Mouse (Mus musculus) embryonic facial prominence, embryonic 12.5 days (tissue): ENCODE results near the gene Myh9. TPM values are rescaled to one million over a fixed set of nuclear protein-coding genes. Genes with fewer than 3 reads are reported as not detected.

Source experiments
- ATAC-seq: fragments of 200-750 bp; cut with Nextera tagmentation; 2 replicates; pipeline ENCODE4 v1.8.0; 2017; ENCODE audit not compliant: insufficient number of reproducible peaks, insufficient read depth, low FRiP score, low TSS enrichment
- H3K27ac ChIP-seq: fragments of 300-500 bp; sonication (generic); 2 replicates; pipeline ENCODE4 v1.5.1; 2016; ENCODE audit warnings: mild to moderate bottlenecking
- H3K27me3 ChIP-seq: fragments of 300-500 bp; sonication (generic); 2 replicates; pipeline ENCODE4 v1.6.1; 2016; ENCODE audit warnings: mild to moderate bottlenecking, moderate library complexity
- H3K36me3 ChIP-seq: fragments of 300-500 bp; sonication (generic); 2 replicates; pipeline ENCODE4 v1.6.1; 2016; ENCODE audit warnings: mild to moderate bottlenecking
- H3K4me1 ChIP-seq: fragments of 300-500 bp; sonication (generic); 2 replicates; pipeline ENCODE4 v1.6.1; 2016
- H3K4me2 ChIP-seq: fragments of 300-500 bp; sonication (generic); replicated peaks from 2 replicates; pipeline ENCODE4 v1.6.1; 2016; ENCODE audit warnings: mild to moderate bottlenecking, moderate library complexity
- H3K4me3 ChIP-seq: fragments of 300-500 bp; sonication (generic); 2 replicates; pipeline ENCODE4 v1.5.1; 2016; ENCODE audit warnings: mild to moderate bottlenecking
- H3K9ac ChIP-seq: fragments of 300-500 bp; sonication (generic); 2 replicates; pipeline ENCODE4 v1.6.1; 2016; ENCODE audit warnings: mild to moderate bottlenecking, moderate library complexity
- H3K9me3 ChIP-seq: fragments of 300-500 bp; sonication (generic); 2 replicates; pipeline ENCODE4 v1.6.1; 2016; ENCODE audit warnings: mild to moderate bottlenecking, moderate library complexity
- WGBS: fragments of 180-500 bp; shearing (Covaris S2); methylation state at CpG from one replicate; pipeline ENCODE4 v1.1.7; 2016; 5-methylcytosine and 5-hydroxymethylcytosine counted together
- polyA plus RNA-seq: library from polyadenylated mRNA; unstranded; fragments of >200 nt; fragmentation: Nextera tagmentation; extraction: Ambion mirVana; gene quantifications from 2 replicates; pipeline ENCODE4 v1.2.1, GENCODE M21; 2016

The Myh9 gene
- polyA plus RNA-seq, 1 experiment from 2014 or later, result 37.3 TPM

DNA sequence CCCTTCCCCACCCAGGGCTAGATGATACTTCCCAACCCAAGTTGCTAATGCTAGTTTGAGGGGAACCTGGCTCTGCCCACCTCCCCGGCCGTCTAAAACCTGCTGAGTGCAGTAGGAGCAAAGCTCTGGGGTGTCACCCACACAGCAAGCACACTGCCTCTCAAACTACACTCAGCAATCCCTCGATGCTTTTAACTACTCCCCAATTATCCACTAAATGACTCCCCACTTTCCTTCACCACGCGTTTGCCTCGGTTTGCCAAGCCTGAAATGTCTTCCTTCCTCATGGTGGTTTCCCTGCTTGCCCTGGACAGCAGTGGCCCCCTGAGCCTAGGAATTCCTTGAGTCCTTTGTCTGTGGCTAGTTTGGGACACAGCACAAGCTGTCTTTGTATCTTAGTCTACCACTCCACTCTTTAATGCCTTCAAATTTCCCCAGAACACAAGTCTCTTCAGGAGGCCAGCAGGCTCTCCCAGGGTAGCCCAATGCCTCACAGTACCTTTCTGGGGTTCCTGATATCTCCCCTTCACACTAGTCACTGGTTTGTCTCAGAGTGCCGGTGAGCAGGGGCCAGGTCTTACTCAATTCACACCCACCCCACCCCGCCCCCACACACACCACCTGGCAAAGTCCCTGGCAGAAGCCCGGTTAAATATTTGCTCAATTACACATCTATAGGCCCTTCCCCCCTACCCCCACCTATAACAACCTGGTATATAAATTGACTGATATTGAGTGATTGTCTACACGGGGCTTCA, 2.3 kb downstream of the Myh9 start:
- Histone ChIP-seq H3K9ac (peak overlapping the region; percentile 85), H3K4me3 (peak overlapping the region; percentile 91), H3K9me3 (no peaks in the 10 kb centered on the region), H3K4me2 (peak overlapping the region; percentile 94), H3K27ac (peak overlapping the region; percentile 70; the same call in 1 of the 2 replicates), H3K4me1 (peaks cover 43% of the 10 kb centered on the region), H3K27me3 (no peaks in the 10 kb centered on the region), H3K36me3 (no peaks in the 10 kb centered on the region)
- ATAC-seq, result no peak
- WGBS, result 13% methylated on average over 10 of the region's 10 CpGs

DNA sequence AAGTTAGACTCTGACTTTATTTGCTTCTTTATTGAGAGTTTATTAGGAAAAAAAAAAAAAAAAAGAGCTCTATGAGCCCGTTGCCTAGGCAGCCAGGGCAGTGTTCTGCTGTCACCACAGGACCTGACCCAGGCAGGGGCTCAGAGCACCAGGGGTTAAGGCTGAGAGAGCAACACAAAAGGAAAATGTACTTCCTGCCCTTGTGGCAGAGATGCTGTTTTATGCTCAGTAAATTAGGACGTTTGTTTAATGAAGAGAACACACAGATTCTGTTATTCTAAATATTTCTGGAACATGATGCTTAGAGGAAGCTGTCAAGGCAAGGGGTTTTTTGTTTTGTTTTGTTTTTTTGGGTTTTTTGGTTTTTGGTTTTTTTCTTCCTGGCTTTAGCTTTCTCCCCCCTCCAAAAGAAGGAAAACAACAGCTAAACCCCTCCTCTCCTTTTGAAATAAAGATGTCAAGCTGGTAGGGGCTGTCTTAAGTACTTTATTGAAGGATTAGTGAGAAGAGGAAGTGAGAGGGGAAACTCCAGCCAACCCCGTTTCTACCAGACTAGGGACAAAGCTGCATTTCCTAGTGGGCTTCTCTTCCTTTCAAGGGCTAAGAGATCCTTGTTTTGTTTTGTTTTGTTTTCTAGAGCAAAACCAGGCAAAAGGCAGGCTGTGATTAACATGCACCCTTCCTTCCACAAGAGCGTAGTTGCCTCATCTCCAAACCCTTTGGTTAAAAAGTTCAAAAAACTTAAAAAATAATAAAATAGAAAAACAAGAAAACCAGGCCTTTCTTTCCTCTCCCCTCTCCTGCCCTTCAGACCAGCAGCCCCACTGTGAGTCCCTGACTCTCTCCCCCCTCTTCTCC, 3.2 kb downstream of the Myh9 start:
- H3K9ac ChIP-seq, result no peak overlapping the region
- H3K4me2 ChIP-seq, result peak overlapping the region; percentile 94
- WGBS, result 28% methylated on average over 4 of the region's 4 CpGs
- ATAC-seq, result no peak
- no peaks in the 10 kb centered on the region for H3K9me3 ChIP-seq
- H3K36me3 ChIP-seq, result no peaks in the 10 kb centered on the region
- H3K4me1 ChIP-seq, result peaks cover 43% of the 10 kb centered on the region
- H3K4me3 ChIP-seq, result 0 out of 2 replicates have a peak overlapping the region, but pooled peaks have one; percentile 91
- no peak overlapping the region for H3K27ac ChIP-seq
- H3K27me3 ChIP-seq, result no peaks in the 10 kb centered on the region

DNA sequence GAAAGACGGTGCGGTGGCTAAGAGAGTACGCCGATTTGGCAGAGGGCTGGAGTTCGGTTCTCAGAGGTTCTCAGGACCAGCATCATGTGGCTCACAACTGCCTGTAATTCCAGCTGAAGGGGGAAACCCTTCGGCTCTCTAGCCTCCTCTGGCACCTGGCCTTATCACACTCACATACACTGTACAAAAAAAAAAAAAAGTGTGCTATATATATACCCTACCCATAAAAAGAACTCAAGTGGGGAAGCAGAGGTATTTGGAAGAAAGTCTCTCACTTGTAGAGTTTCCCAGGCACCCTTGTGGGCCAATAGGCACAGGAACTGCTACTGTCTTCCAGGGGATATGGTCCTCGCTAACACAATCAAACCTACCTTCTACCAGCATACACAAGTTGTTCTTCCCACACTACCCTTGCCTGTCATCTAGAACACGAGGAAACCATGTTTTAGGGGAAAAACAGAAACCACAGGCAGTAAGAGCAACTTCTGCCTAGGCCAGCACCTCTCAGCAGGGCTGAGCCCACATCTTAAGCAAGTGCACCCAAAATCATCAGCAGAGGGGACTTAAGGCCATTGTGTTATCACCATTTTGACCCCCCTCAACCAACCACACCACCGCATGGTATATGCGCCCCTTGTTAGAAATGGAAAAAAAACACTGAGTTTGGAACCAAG, 4.4 kb downstream of the Myh9 start:
- Histone ChIP-seq H3K27me3 (no peaks in the 10 kb centered on the region), H3K4me3 (no peak overlapping the region), H3K4me1 (peaks cover 43% of the 10 kb centered on the region), H3K36me3 (no peaks in the 10 kb centered on the region), H3K9me3 (no peaks in the 10 kb centered on the region), H3K27ac (no peak overlapping the region), H3K9ac (no peak overlapping the region), H3K4me2 (no peak overlapping the region)
- no peak for ATAC-seq
- 58% methylated on average over 10 of the region's 10 CpGs for WGBS

DNA sequence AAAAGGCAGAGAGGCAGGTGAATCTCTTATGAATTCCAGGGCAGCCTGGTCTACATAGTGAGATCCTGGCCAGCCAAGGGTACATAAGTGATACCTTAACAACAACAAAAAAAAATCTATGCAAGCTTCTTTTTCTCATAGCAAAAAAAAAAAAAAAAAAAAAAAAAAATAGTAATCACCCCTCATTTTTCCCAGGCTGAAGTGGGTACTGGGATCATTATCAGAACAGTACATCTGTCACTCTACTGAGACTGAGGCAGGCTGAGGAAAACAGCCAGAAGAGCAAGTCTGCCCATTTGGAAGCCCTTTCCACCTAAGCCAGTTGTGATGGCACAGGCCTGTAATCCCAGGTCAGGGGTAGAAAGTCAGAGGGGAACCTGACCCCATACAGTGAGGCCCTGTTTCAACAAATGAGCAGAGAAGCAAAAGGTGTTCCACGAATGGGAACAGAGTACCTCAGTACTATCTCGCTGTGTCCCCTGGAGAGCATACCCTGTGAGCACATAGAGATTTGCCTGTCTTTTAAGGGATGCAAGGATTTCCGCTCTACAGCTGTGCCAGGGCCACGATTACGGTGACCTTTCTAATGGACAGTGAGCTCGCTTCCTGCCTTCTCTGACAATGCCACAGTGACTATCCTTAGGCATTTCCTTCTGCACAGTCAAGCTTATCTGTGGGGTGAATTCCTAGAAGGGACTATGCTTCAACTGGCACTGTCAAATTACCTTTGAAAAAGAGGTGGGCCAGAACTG, 5.1 kb downstream of the Myh9 start:
- no peak overlapping the region for H3K4me2 ChIP-seq
- ATAC-seq, result no peak
- peaks cover 43% of the 10 kb centered on the region for H3K4me1 ChIP-seq
- WGBS, result 35% methylated on average over 6 of the region's 6 CpGs
- no peaks in the 10 kb centered on the region for H3K27me3 ChIP-seq
- no peak overlapping the region for H3K27ac ChIP-seq
- no peaks in the 10 kb centered on the region for H3K9me3 ChIP-seq
- no peak overlapping the region for H3K4me3 ChIP-seq
- H3K9ac ChIP-seq, result no peak overlapping the region; the same call in 1 of the 2 replicates
- H3K36me3 ChIP-seq, result no peaks in the 10 kb centered on the region

DNA sequence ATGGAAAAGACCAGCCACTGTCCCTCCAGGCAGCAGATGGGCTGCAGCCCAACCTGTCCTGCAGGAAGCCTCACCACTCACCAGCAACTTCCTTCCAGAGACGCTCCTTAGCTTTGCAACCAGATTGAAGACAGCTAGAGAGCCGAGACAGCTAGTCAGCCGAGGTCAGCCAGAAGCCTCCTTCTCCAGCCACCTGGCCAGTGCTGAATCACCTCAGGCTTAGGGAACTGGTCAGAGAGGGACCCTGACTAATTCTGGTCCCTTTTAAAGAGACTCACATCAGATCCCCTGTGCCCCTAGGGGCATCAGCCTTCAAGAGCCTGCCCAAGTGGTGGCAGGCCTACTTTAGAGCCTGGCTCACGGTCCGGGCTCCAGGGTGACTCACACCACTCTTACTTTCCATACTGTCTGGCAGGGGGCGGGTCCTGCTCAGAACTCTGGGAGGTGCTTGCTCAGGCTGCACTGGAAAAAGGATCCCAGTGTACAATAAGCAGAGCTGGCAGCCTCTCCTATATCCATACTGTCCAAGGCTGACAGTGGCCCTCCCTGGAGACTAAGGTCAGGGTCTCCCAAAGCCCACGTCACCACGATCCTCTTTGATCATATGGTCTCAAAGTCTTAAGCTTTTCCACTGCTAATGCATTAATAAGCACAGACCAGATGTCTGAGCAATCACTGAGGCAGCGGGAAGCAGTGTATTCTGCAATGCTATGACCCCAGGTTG, 5.9 kb downstream of the Myh9 start:
- no peaks in the 10 kb centered on the region for H3K9me3 ChIP-seq
- no peaks in the 10 kb centered on the region for H3K36me3 ChIP-seq
- 26% methylated on average over 9 of the region's 9 CpGs for WGBS
- peaks cover 42% of the 10 kb centered on the region for H3K4me1 ChIP-seq
- H3K27me3 ChIP-seq, result no peaks in the 10 kb centered on the region
- H3K9ac ChIP-seq, result no peak overlapping the region
- H3K4me3 ChIP-seq, result no peak overlapping the region
- no peak overlapping the region for H3K4me2 ChIP-seq
- no peak overlapping the region for H3K27ac ChIP-seq
- ATAC-seq, result 0 out of 2 replicates have a peak, but pooled peaks have one; percentile 18

DNA sequence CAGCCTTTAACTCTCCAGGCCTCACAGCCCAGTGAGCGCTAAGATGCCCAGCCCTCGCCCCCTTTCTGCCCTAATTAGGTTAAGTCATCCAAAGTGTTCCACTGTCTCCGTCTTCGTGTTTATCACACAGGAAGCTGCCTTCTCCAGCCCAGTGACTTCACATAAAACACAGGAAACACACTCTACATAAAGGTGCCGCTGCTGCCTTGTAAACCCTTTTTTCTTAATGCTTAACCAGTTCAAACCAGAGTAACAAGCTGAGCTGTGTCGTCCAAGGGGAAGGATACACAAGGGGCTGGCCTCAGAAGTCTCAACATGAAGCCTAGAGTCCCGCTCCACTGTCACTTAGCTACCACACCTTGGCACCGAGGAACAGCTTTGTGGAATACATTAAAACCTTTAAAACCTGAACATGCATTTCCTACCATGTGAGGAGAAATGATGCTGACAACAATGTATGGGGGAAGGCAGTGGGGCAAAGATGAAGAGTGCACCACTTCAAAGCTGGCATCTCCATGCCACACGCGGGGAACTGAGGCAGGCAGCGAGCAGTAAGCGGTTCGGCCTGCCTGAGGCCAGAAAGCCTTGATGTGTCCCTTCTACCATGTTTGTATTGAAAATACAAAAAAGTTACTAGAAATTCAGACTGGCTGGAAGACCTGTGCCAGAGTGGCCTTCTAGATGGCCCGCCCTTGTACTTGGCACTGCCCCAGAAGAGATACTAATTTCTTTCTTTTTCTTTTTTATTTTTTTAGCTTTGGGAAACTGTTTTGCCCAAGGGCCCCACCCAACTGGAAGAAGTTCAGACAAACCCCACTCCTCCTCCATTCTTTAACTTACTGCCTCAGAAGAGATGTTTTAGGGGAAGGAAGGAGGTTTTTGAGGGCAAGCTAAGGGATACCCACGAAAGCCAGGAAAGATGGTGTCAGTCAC, 7.4 kb downstream of the Myh9 start:
- H3K4me2 ChIP-seq, result no peak overlapping the region
- no peaks in the 10 kb centered on the region for H3K36me3 ChIP-seq
- H3K4me3 ChIP-seq, result no peak overlapping the region
- H3K9ac ChIP-seq, result no peak overlapping the region
- ATAC-seq, result no peak
- peaks cover 27% of the 10 kb centered on the region for H3K4me1 ChIP-seq
- 78% methylated on average over 15 of the region's 15 CpGs for WGBS
- H3K27me3 ChIP-seq, result no peaks in the 10 kb centered on the region
- H3K27ac ChIP-seq, result no peak overlapping the region
- no peaks in the 10 kb centered on the region for H3K9me3 ChIP-seq

DNA sequence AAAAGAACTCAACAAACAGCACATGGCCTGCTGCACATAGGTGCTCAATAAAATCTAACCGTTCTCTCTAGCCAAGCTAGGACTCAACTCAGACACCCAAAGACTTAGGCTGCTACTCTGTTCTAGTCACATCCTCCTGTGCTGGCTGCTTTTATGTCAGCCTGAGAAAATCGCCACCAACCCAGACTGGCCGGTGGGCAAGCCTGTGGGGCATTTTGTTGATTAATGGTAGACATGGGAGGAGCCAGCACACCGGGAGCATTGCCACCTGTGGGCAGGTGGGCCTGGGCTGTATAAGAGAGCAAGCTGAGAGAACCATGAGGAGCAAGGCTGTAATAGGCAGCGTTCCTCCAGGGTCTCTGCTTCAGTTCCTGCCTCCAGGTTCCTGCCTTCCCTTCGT, 8.2 kb downstream of the Myh9 start:
- Histone ChIP-seq H3K4me1 (peaks cover 19% of the 10 kb centered on the region), H3K9me3 (no peaks in the 10 kb centered on the region), H3K27ac (no peak overlapping the region), H3K9ac (no peak overlapping the region), H3K4me3 (no peak overlapping the region), H3K4me2 (no peak overlapping the region), H3K27me3 (no peaks in the 10 kb centered on the region), H3K36me3 (no peaks in the 10 kb centered on the region)
- ATAC-seq, result no peak
- WGBS, result 88% methylated on average over 6 of the region's 6 CpGs

DNA sequence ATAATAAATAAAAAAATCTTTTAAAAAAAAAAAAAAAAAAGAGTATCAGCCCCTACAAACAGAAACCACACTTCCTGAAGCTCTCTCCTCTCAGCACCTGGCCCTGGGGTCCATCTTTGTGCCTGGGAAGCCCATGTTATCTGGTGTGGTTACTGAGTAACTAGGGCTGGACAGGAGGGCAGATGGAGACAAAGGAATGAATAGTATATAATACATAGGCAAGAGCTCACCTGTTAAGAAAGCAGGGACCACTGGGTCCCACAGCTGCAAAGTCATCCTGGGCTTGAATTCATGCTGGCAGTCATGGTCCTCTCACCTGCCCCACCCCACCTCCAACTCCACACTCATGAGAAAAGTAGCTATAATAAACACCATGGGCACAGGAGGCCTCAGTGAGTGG, 8.9 kb downstream of the Myh9 start:
- H3K4me2 ChIP-seq, result no peak overlapping the region
- no peak overlapping the region for H3K27ac ChIP-seq
- H3K27me3 ChIP-seq, result no peaks in the 10 kb centered on the region
- no peak overlapping the region for H3K4me3 ChIP-seq
- no peak overlapping the region for H3K9ac ChIP-seq
- no peaks in the 10 kb centered on the region for H3K9me3 ChIP-seq
- H3K36me3 ChIP-seq, result no peaks in the 10 kb centered on the region
- ATAC-seq, result no peak
- peaks cover 17% of the 10 kb centered on the region for H3K4me1 ChIP-seq

DNA sequence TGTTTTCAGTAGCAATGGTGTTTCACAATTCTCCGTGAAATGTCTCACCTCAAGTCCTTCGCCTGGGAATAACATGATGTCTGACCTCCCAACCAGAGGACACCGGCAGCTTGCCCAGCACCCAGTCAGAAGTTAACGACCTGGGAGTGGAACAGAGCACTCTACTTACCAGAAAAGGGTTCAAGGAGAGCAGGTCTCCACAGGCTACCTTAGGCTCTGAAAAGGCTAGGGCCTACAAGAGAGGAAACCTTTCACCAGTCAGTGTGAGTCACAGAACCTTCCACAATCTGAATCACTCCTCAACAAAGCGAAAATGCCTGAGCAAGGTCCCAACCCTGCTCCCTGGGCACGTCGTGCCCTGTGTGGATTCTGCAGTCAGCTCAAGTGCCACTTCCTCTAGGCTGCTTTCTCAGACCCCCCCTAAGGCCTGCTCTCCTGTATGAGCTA, 9.5 kb downstream of the Myh9 start:
- no peak overlapping the region for H3K4me3 ChIP-seq
- peaks cover 23% of the 10 kb centered on the region for H3K4me1 ChIP-seq
- H3K9ac ChIP-seq, result no peak overlapping the region
- no peaks in the 10 kb centered on the region for H3K27me3 ChIP-seq
- ATAC-seq, result no peak
- H3K27ac ChIP-seq, result no peak overlapping the region
- H3K9me3 ChIP-seq, result no peaks in the 10 kb centered on the region
- no peak overlapping the region for H3K4me2 ChIP-seq
- WGBS, result 87% methylated on average over 7 of the region's 7 CpGs
- no peaks in the 10 kb centered on the region for H3K36me3 ChIP-seq
